Mouse (Mus musculus): ENCODE measurements at regions not wholly inside any gene's neighbourhood (a gene's known extent, or its start where the extent isn't known, plus 50 kb on each side); places are given as distances from the start of the nearest gene placed in this dataset.

- DNase-seq (ENCODE audit: low read depth, low spot score), result no peak
Measured at GRCm38 (mm10) chr16:78019605-78020285, 281.5 kb upstream of the Cxadr start.

- DNase-seq (ENCODE audit: low read depth, low spot score), result no peak
Measured at GRCm38 (mm10) chr16:78015401-78015800, 285.9 kb upstream of the Cxadr start.

DNA sequence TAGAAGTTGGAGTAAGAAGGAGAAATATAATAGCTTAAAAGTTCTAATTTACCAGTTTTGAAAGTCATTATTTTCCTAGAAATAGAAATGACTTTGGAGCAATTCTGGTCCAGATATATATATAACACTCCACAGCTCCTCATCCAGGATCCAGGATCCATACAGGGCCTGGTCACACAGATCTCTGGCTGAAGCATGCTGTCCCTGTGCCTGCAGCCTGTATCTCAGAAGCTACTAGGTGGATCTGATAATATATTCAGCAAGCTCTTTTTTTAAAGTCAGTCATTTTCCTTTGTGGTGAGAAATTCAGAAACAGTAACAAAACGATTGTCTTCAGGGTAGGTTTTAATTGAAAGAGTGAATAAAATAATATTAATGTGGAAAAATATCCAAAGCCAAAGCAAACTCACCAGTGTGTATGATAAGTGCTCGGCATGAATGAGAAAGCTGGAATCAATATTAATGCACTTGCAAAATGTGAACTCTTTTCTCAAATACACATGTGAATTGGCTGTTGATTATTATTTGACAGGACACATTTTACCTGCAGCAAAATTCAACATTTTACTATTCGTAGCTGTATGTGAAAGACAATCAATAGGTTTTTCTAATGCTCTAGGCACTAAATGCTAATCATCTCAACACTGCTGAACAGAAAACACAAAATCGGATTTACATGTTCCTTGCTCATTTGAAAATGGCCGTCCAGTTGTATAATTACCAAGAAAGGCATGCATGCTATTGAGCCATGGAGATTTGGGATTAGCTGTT, 288.1 kb upstream of the Cxadr start:
- DNase-seq (ENCODE audit: low read depth, low spot score), result no peak

DNA sequence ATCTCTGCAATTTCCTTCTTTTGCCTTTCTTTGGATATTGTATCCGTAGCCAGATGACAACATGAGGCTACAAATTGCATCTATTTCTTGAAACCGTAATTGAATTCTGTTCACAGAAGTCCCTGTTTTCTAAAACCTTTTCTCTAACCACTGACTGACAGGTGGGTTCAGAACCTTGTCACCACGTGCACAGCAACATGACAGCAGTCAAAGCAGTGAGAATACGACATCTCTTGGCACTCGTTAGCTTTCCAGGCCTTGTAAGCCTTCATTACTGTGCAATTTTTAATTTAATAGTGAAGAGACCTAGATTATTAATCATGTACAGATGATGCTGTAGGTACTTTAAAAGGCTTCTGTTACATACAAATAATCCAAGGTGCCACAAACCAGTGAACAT, 297.3 kb upstream of the Cxadr start:
- no peak for DNase-seq (ENCODE audit: low read depth, low spot score)

DNA sequence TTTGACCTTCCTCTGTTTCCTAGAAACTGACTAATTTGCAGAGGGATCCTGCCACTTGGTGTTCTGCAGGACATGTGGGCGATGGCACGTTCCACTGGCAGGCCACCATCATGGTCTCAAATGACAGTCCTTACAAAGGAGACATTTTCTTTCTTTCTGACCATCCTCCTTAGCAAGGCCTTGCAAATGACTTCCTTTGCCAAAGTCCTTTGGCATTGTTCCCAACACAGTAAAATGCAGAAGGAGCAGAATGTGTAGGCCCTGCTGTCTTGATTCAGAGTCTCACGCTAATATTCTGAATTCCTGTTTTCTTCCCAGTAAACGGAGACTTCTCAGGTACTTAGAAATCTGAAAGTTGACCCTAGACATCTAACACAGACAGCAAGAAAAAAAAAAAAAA, 308.3 kb upstream of the Cxadr start:
- DNase-seq (ENCODE audit: low read depth, low spot score), result no peak

GRCm38 (mm10) chr16:77989791-77990325, 311.4 kb upstream of the Cxadr start:
- no peak for DNase-seq (ENCODE audit: low read depth, low spot score)

DNA sequence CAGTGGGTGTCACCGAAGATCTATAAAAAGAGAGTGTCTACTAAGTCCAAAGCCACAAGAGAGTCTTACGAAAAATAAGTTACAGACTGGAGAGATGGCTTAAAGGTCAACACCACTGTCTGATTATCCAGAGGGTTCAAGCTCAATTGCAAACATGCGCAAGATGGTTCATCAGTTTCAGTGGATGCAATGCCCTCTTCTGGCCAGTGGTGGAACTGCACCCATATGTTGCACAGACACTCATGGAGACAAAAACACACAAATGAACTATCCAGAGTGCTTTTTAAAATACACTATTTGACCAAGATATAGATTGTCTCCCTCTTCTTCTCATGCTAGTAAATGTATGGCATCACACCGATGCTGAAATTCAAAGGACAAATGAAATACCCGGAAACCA, 312.1 kb upstream of the Cxadr start:
- no peak for DNase-seq (ENCODE audit: low read depth, low spot score)

DNA sequence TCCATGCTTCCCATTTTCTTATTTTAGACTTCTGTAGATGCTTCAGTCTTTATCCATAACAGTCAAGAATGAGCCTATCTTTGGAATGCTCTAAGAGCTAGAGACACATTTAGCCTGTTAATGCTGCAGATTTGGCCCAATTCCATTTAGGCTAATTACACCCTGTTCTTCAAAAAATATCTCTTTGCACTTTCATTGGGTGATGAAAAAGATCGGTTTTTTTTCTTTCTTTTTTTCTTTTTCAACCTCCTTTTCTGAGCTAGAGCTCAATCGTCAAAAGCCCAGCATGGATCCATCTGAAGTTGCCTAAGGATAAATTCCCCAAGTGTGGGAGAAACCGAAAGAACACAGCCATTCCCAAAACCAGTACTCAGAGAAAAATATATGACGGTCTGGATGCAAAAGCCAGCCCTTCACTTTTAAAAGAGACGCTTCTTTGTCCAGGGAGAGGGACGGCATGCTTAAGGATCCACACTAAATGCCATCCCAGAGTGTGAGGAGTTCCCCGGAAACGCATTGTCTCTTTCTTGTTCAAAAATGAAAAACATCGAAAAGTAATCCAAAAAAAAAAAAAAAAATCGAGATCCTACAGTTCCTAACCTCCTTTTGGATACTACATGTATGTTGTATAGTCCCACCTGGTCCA, 314.3 kb upstream of the Cxadr start:
- DNase-seq (ENCODE audit: low read depth, low spot score), result no peak

DNA sequence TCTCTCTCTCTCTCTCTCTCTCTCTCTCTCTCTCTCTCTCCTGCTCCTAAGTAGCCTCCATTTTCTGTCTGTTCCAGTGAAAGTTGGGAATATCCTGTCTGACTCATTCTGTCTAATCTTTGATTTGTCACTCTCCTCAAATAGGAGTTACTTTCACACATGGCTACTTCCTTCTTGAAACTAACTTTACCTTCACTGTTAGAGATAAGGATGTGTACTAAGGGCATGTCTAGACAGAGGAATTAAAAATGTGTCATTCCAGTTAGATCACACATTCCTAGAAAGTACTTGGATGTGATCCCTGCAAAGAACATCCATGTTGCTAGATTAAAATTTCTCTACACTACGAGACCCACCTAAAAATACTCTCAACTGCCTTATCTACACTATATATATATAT, 346.9 kb upstream of the Gm11146 start:
- no peak for DNase-seq (ENCODE audit: low read depth, low spot score)

DNA sequence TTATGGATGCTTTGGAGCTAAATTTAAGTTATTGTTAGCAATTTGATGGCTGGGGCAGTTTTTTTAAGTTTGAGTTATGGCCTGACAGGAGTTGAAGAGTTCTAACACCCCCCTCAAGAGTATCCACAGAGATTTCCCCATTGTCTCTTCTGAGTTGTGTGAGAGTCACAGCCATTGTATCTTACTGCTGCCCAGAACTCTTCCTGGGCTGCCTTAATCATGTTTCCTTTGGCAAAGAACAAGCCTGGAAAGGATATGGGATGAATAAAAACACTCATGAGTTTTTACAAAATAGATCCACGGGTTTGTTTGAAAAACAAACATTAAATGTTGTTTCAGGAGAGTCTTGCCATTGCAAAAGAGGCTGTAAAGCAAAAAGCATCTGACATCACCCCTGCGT, 343.5 kb upstream of the Gm11146 start:
- no peak for DNase-seq (ENCODE audit: low read depth, low spot score)

DNA sequence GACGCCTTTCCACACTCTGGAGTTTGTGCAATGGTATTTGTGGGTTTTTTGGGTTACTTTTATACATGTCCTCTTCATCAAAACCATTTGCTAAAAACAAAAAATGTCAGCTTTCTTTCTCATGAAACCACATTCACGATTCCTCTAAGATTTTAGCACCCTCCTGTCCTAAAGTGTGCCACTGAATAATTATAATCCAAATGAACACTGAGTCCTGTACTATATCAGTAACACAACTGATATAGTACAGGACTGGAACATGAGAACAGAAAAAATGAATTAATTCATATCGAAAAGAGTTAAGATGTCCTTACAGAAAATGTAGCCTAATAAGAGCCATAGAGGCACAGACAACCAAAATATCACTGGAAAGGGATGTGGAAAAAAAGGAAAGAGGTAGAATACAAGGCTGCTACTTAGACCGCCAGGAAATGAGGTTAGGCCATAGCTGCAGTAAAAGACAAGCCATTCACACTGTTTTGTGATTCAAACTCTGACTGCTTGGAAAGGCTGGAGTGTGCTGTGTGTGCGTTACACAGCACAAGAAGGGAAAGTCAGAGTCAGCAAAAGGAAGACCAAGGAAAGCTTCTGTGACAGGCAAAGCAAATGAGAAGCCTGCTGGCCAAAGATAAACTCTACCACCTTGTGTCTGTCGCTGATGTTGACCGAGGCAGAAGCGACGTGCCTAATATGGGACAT, 329.3 kb upstream of the Gm11146 start:
- no peak for DNase-seq (ENCODE audit: low read depth, low spot score)

DNA sequence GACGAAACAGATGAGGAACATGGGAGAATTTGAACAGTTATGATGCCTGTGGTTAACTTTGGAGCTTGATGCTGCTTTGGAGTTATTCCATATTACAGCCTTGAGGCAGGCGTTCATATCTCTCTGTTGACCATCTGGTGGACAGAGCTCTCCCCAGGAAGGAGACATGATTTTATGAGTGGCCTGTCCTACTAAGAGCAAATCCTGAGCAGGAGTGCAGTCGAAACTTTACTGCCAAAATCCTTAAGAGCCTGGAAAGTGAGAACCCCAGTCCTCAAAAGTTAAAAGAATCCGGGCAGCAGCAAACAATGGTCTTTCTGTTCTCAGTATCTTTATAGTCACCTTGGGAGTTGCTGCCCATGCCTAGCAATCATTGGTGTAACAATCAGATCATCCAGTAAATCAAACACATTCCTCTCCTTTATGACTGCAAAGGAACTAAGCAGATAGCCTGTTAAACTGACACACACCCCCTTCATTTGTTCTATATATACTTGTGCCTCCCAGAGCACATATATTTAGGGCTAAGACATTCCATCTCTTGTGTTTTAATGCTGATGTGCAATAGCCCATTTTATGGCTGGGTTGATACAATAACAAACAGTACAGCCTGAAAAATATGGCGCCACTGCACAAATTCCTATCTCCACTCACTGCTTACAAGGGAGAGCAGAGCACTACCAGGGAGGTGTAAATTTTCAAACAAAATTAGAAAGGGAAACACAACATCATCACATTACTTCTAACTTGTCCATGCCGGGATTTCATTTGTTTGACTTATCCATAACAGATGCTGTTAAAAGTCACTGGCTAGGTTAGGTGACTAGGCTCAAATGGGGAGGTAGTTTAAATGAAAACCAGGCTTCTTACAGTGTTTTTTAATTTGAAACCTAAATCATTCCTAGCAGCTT, 312.5 kb upstream of the Gm11146 start:
- no peak for DNase-seq (ENCODE audit: low read depth, low spot score)

DNA sequence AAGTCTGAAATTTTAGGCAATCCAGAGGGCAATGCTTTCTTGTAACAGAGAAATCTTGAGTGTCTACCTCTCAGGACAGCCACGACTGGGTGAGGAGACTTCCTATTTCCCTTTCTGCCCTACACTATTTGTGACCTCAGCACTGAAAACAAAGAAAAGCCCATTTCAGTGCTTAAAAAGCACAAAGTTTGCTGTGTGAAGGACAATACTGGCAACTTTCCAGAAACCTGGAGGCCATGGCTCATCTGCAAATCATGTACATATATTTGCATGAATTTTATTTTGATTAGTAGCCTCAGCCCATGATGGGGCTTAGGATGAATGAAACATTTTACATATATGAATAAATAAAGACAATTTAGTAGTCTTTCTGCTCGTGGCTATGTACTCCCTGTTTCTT, 292.4 kb upstream of the Gm11146 start:
- no peak for DNase-seq (ENCODE audit: low read depth, low spot score)

DNA sequence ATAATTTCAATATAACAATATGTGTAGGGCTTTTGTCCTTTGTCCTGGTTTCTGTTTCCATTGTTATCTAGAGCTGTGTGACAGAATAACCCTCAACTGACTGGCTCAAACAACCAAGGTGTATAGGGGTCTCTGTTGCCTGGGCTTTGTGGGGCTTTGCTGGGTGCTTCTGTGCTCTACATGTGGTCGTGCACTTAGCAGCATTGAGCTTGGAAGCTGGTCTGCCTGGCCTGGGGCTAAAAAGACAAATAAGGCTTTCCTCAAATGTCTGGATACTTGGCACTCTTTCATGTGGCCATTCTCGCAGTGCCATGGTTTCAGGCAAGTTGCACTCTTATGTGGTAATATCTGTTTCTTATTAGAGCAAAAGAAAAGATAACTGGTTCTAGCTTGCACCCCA, 291.8 kb upstream of the Gm11146 start:
- no peak for DNase-seq (ENCODE audit: low read depth, low spot score)

GRCm38 (mm10) chr16:77892731-77893130, 290.8 kb upstream of the Gm11146 start:
- DNase-seq (ENCODE audit: low read depth, low spot score), result no peak

DNA sequence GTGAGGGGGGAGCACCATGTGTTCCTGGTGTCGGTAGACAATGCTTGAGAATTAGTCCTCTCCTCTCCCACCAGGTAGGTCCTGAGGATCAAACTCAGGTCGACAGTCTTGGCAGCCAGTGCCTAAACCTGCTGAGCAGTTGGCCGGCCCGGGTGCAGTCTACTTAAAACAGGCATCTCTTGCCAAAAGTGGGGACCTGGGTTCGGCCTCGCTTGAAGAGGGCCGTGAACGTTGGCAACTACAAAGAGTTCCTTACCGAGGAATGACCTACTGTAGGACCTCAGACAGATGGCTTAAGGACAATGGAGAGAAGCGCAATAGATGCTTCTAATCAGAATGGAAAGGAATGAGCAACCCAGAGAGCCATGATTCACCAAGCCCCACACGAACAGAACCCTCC, 287.5 kb upstream of the Gm11146 start:
- DNase-seq (ENCODE audit: low read depth, low spot score), result no peak

GRCm38 (mm10) chr16:77885060-77885679, 283.3 kb upstream of the Gm11146 start:
- no peak for DNase-seq (ENCODE audit: low read depth, low spot score)

GRCm38 (mm10) chr16:77884495-77884894, 282.6 kb upstream of the Gm11146 start:
- DNase-seq (ENCODE audit: low read depth, low spot score), result no peak

DNA sequence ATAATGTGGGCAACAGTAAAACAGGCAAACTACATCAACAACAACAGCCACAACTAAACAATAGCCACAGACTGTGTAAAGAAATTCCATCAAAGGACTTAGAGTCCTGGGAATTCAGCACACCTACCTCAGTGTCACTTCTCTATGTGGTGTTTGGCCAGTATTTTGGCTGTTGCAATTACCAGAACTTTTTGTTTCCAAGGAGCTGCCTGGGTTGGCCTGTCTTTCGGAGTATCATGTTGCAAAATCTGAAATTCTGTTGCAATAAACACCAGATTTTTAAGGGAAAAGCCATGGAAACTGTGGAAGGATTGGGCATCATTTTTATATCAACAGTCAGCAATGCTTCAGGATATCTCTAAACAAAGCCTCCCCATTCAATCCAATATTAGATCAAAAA, 275.1 kb upstream of the Gm11146 start:
- DNase-seq (ENCODE audit: low read depth, low spot score), result no peak

- DNase-seq (ENCODE audit: low read depth, low spot score), result no peak
Measured at GRCm38 (mm10) chr16:77863246-77863645, 261.4 kb upstream of the Gm11146 start.
